Mouse (Mus musculus) inflammation-experienced regulatory T-cells, adult 16 weeks (primary cell): ENCODE data around the gene Gm3415. TPM values are rescaled to one million over a fixed set of nuclear protein-coding genes. Genes with fewer than 3 reads are reported as not detected.

Source experiments
- polyA plus RNA-seq: library from polyadenylated mRNA; unstranded; fragments of 100-300 nt; shearing (Covaris generic); gene quantifications from one replicate; pipeline ENCODE4 v1.2.1, GENCODE M21; 2017

Gm3415 gene
- not detected for polyA plus RNA-seq

DNA sequence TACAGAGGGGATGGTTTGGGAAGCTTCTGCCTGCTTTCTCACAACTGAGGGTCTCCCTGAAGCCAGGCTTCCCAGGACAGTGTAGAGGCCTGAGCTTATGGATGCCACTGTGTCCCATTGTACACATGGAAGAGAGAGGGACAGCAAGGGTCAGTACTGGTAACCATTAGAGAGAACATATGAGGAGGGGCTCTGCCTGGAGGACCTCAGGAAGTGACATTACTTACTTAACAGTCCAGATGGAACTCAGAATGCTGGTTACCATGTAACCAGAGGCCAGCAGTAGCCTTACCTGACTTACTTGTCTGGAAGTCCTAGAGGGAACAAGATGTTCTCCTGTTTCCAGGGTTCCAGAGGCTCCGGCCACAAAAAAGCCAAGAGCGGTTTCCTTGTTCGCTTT is at the start of gene Gm3415:
Gene Gm3415, plus strand, starts transcription at position 301 of the 400 bp plus-strand sequence.

GRCm38 (mm10) chr5:146513823-146514222 is 42.1 kb upstream of the Gm3415 start, which contains the start of gene Gm3402:
TSS of gene Gm3402 (plus strand) at chr5:146514123.

GRCm38 (mm10) chr5:146525501-146525900 is 30.4 kb upstream of the Gm3415 start, which contains the start of gene Gm3404:
TSS of gene Gm3404 (plus strand) at chr5:146525801.

GRCm38 (mm10) chr5:146537347-146537746 is 18.6 kb upstream of the Gm3415 start, which contains the start of gene Gm3409:
TSS of gene Gm3409 (plus strand) at chr5:146537647.

GRCm38 (mm10) chr5:146584478-146585306 is 28.8 kb downstream of the Gm3415 start, which contains the start of gene Gpr12:
TSS of gene Gpr12 (minus strand) at chr5:146585239.

Other genes starting within 250 kb of the Gm3415 start
- gene Wasf3, start 171.2 kb upstream of the Gm3415 start, polyA plus RNA-seq, result not detected
- not detected for gene Gm6408, start 74.2 kb upstream of the Gm3415 start, polyA plus RNA-seq
- gene Gm6370, start 64.8 kb upstream of the Gm3415 start, polyA plus RNA-seq, result not detected
- gene 4930449I24Rik, start 53.7 kb upstream of the Gm3415 start, polyA plus RNA-seq, result not detected
- not detected for gene Gm3402, start 42.0 kb upstream of the Gm3415 start, polyA plus RNA-seq
- not detected for gene Gm3404, start 30.3 kb upstream of the Gm3415 start, polyA plus RNA-seq
- gene Gm3409, start 18.5 kb upstream of the Gm3415 start, polyA plus RNA-seq, result not detected
- gene Gpr12, start 29.1 kb downstream of the Gm3415 start, polyA plus RNA-seq, result not detected
- 4.7 TPM for gene Usp12, start 238.9 kb downstream of the Gm3415 start, polyA plus RNA-seq